Mouse (Mus musculus): ENCODE data around the gene Erlin1.

Gene Erlin1

GRCm38 (mm10) chr19:44000061-44000460 is 69.5 kb downstream of the Erlin1 start:
- in situ Hi-C loops (cut with MboI, MseI): no loop called here

- in situ Hi-C loops (cut with MboI, MseI): loop anchor here (25.0 kb wide), 1 partner anchor 1762 kb away; the partner anchor contains the start of gene Golga7b
These were observed 70.6 kb downstream of the Erlin1 start for GRCm38 (mm10) chr19:43998802-43999527.

- in situ Hi-C loops (cut with MboI, MseI): loop anchor here (25.0 kb wide), 1 partner anchor 1761 kb away; the partner anchor contains the start of gene Golga7b
These were observed 71.5 kb downstream of the Erlin1 start for GRCm38 (mm10) chr19:43998101-43998500.

GRCm38 (mm10) chr19:43995427-43995826 is 74.2 kb downstream of the Erlin1 start:
- in situ Hi-C loops (cut with MboI, MseI): loop anchor here (25.0 kb wide), 1 partner anchor 1758 kb away; the partner anchor contains the start of gene Golga7b

DNA sequence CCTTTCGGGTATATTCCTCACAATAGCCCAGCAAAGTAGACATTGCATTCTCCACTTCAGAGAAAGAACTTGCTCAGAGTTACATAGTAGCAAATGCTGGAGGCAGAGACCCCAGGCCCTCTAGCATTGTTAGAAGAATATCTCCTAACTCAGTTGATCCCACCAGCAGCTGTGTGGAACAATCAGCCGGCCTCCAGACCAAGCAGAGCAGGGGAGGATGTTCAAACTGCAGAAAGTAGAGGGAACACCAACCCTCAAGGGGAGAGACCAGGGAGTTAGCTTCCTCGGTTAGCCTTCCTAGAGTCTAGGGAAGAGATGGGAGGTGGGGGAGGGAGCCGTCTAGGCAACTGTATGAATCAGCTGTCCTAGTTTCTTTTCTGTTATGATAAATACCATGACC is 77.1 kb downstream of the Erlin1 start:
- in situ Hi-C loops (cut with MboI, MseI): loop anchor here (25.0 kb wide), 1 partner anchor 1755 kb away; the partner anchor contains the start of gene Golga7b

DNA sequence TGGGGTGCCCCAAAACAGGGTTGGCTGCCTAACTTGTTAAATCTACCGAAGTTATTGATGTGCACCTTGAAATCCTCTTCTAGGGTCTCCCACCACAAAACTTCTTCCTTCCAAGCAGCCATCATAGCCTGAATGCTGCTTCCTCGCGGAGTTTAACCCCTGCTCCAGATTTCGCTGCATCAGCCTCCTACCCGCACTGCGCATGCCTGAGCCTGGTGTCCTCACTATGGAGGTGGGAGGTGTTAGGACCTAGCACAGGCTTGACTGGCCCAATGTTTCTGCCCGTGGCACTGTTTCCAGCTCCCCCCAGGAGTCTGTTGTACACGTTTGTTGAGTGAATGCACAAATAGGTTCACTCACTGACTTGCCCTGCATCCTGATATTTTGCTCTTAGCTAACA is 79.2 kb downstream of the Erlin1 start:
- in situ Hi-C loops (cut with MboI, MseI): loop anchor here (25.0 kb wide), 1 partner anchor 1753 kb away; the partner anchor contains the start of gene Golga7b

DNA sequence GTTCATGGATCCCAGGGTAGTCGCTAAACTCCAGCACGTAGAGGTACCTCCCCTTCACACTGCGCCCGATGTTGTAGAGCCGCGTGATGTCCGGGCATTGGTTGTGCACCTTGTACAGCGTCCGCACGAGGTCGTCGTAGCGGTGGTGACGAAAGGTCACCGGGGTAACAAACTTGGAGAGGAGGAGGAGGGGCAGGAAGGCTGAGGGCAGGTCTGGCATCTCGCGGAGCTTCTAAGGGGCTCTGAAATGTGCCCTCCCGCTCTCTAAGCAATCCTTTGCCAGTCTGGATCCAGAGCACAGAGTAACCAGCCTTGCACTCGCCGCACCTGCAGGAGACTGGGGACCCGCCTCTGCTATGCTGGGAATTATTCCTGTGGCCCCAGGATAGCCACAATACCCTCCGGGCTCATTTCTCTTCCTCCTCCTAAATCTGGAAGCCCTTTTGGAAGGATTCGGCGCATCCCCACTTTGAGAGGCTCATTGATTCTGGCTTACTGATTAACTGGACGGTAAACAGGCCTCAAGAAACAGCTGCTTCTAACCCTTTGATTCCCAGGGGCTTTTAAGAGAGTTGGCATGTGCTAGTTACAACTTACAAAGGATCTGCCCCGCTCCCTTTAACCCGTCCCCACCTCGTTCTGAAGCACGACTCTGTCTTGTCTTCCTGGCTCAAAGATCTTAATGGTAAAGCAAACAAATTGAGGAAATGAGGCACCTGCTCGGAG is 83.4 kb downstream of the Erlin1 start, which contains the start of gene Cpn1:
Gene Cpn1 (minus strand): TSS at position 488 of the 726 bp plus-strand sequence.
- in situ Hi-C loops (cut with MboI, MseI): loop anchor here (25.0 kb wide), 1 partner anchor 1749 kb away; the partner anchor contains the start of gene Golga7b
